Mouse (Mus musculus): ENCODE data around the gene Sbf2. TPM values are rescaled to one million over a fixed set of nuclear protein-coding genes. Genes with fewer than 3 reads are reported as not detected.

Gene Sbf2
- polyA plus RNA-seq, 1 experiment, result 37.0 TPM

- Histone ChIP-seq H3K27me3 (ENCODE audit: control insufficient read depth, insufficient read depth, low read length) (no peaks in the 10 kb centered on the region), H3K4me3 (ENCODE audit: control insufficient read depth, low read depth, low read length) (no peak overlapping the region), H3K4me1 (ENCODE audit: control insufficient read depth, insufficient read depth, low read length) (no peaks in the 10 kb centered on the region), H3K27ac (ENCODE audit: control insufficient read depth, insufficient read depth, low read depth, low read length) (no peak overlapping the region), H3K36me3 (ENCODE audit: control insufficient read depth, insufficient read depth, low read length) (no peaks in the 10 kb centered on the region)
- TF ChIP-seq CTCF (IDR thresholded peaks at IDR 0.05; ENCODE audit: control insufficient read depth, insufficient read depth, insufficient replicate concordance, low read depth, low read length), result no peak
- no peak for TF ChIP-seq POLR2A (IDR thresholded peaks at IDR 0.05; ENCODE audit: control insufficient read depth, low read depth, low read length)
These were observed 342.3 kb downstream of the Sbf2 start for GRCm38 (mm10) chr7:110272434-110272833.

- Histone ChIP-seq H3K27ac (ENCODE audit: control insufficient read depth, insufficient read depth, low read depth, low read length) (no peak overlapping the region), H3K36me3 (ENCODE audit: control insufficient read depth, insufficient read depth, low read length) (no peaks in the 10 kb centered on the region), H3K4me1 (ENCODE audit: control insufficient read depth, insufficient read depth, low read length) (no peaks in the 10 kb centered on the region), H3K27me3 (ENCODE audit: control insufficient read depth, insufficient read depth, low read length) (no peaks in the 10 kb centered on the region), H3K4me3 (ENCODE audit: control insufficient read depth, low read depth, low read length) (no peak overlapping the region)
- TF ChIP-seq POLR2A (IDR thresholded peaks at IDR 0.05; ENCODE audit: control insufficient read depth, low read depth, low read length), result no peak
- TF ChIP-seq CTCF (IDR thresholded peaks at IDR 0.05; ENCODE audit: control insufficient read depth, insufficient read depth, insufficient replicate concordance, low read depth, low read length), result no peak
These were observed 342.9 kb downstream of the Sbf2 start for GRCm38 (mm10) chr7:110271814-110272213.

GRCm38 (mm10) chr7:110270455-110270854, 344.3 kb downstream of the Sbf2 start:
- Histone ChIP-seq H3K4me1 (ENCODE audit: control insufficient read depth, insufficient read depth, low read length) (no peaks in the 10 kb centered on the region), H3K4me3 (ENCODE audit: control insufficient read depth, low read depth, low read length) (no peak overlapping the region), H3K27ac (ENCODE audit: control insufficient read depth, insufficient read depth, low read depth, low read length) (no peak overlapping the region), H3K36me3 (ENCODE audit: control insufficient read depth, insufficient read depth, low read length) (no peaks in the 10 kb centered on the region), H3K27me3 (ENCODE audit: control insufficient read depth, insufficient read depth, low read length) (no peaks in the 10 kb centered on the region)
- TF ChIP-seq CTCF (IDR thresholded peaks at IDR 0.05; ENCODE audit: control insufficient read depth, insufficient read depth, insufficient replicate concordance, low read depth, low read length) (no peak), POLR2A (IDR thresholded peaks at IDR 0.05; ENCODE audit: control insufficient read depth, low read depth, low read length) (no peak)

GRCm38 (mm10) chr7:110269777-110270176, 344.9 kb downstream of the Sbf2 start:
- Histone ChIP-seq H3K4me3 (ENCODE audit: control insufficient read depth, low read depth, low read length) (no peak overlapping the region), H3K27me3 (ENCODE audit: control insufficient read depth, insufficient read depth, low read length) (no peaks in the 10 kb centered on the region), H3K36me3 (ENCODE audit: control insufficient read depth, insufficient read depth, low read length) (no peaks in the 10 kb centered on the region), H3K4me1 (ENCODE audit: control insufficient read depth, insufficient read depth, low read length) (no peaks in the 10 kb centered on the region), H3K27ac (ENCODE audit: control insufficient read depth, insufficient read depth, low read depth, low read length) (no peak overlapping the region)
- TF ChIP-seq CTCF (IDR thresholded peaks at IDR 0.05; ENCODE audit: control insufficient read depth, insufficient read depth, insufficient replicate concordance, low read depth, low read length) (no peak), POLR2A (IDR thresholded peaks at IDR 0.05; ENCODE audit: control insufficient read depth, low read depth, low read length) (no peak)

- Histone ChIP-seq H3K4me1 (ENCODE audit: control insufficient read depth, insufficient read depth, low read length) (no peaks in the 10 kb centered on the region), H3K27me3 (ENCODE audit: control insufficient read depth, insufficient read depth, low read length) (no peaks in the 10 kb centered on the region), H3K27ac (ENCODE audit: control insufficient read depth, insufficient read depth, low read depth, low read length) (no peak overlapping the region), H3K36me3 (ENCODE audit: control insufficient read depth, insufficient read depth, low read length) (no peaks in the 10 kb centered on the region), H3K4me3 (ENCODE audit: control insufficient read depth, low read depth, low read length) (no peak overlapping the region)
- TF ChIP-seq POLR2A (IDR thresholded peaks at IDR 0.05; ENCODE audit: control insufficient read depth, low read depth, low read length), result no peak
- TF ChIP-seq CTCF (IDR thresholded peaks at IDR 0.05; ENCODE audit: control insufficient read depth, insufficient read depth, insufficient replicate concordance, low read depth, low read length), result no peak
These were observed 346.2 kb downstream of the Sbf2 start for GRCm38 (mm10) chr7:110268511-110268910.

GRCm38 (mm10) chr7:110267994-110268393, 346.7 kb downstream of the Sbf2 start:
- Histone ChIP-seq H3K4me1 (ENCODE audit: control insufficient read depth, insufficient read depth, low read length) (no peaks in the 10 kb centered on the region), H3K27ac (ENCODE audit: control insufficient read depth, insufficient read depth, low read depth, low read length) (no peak overlapping the region), H3K4me3 (ENCODE audit: control insufficient read depth, low read depth, low read length) (no peak overlapping the region), H3K36me3 (ENCODE audit: control insufficient read depth, insufficient read depth, low read length) (no peaks in the 10 kb centered on the region), H3K27me3 (ENCODE audit: control insufficient read depth, insufficient read depth, low read length) (no peaks in the 10 kb centered on the region)
- TF ChIP-seq CTCF (IDR thresholded peaks at IDR 0.05; ENCODE audit: control insufficient read depth, insufficient read depth, insufficient replicate concordance, low read depth, low read length), result no peak
- TF ChIP-seq POLR2A (IDR thresholded peaks at IDR 0.05; ENCODE audit: control insufficient read depth, low read depth, low read length), result no peak

- no peaks in the 10 kb centered on the region for H3K27me3 ChIP-seq (ENCODE audit: control insufficient read depth, insufficient read depth, low read length)
- TF ChIP-seq POLR2A (IDR thresholded peaks at IDR 0.05; ENCODE audit: control insufficient read depth, low read depth, low read length) (no peak), CTCF (IDR thresholded peaks at IDR 0.05; ENCODE audit: control insufficient read depth, insufficient read depth, insufficient replicate concordance, low read depth, low read length) (no peak)
- H3K27ac ChIP-seq (ENCODE audit: control insufficient read depth, insufficient read depth, low read depth, low read length), result no peak overlapping the region
- H3K36me3 ChIP-seq (ENCODE audit: control insufficient read depth, insufficient read depth, low read length), result no peaks in the 10 kb centered on the region
- no peak overlapping the region for H3K4me3 ChIP-seq (ENCODE audit: control insufficient read depth, low read depth, low read length)
- no peaks in the 10 kb centered on the region for H3K4me1 ChIP-seq (ENCODE audit: control insufficient read depth, insufficient read depth, low read length)
These were observed 347.7 kb downstream of the Sbf2 start for GRCm38 (mm10) chr7:110267014-110267413.

- H3K27me3 ChIP-seq (ENCODE audit: control insufficient read depth, insufficient read depth, low read length), result no peaks in the 10 kb centered on the region
- peak; percentile 89; the same call in 1 of the 2 replicates for TF ChIP-seq CTCF (IDR thresholded peaks at IDR 0.05; ENCODE audit: control insufficient read depth, insufficient read depth, insufficient replicate concordance, low read depth, low read length)
- no peak for TF ChIP-seq POLR2A (IDR thresholded peaks at IDR 0.05; ENCODE audit: control insufficient read depth, low read depth, low read length)
These were observed 348.9 kb downstream of the Sbf2 start for GRCm38 (mm10) chr7:110265796-110266195.

More at GRCm38 (mm10) chr7:110265796-110266195, 348.9 kb downstream of the Sbf2 start:
- no peak overlapping the region for H3K4me3 ChIP-seq (ENCODE audit: control insufficient read depth, low read depth, low read length)
- no peaks in the 10 kb centered on the region for H3K4me1 ChIP-seq (ENCODE audit: control insufficient read depth, insufficient read depth, low read length)
- H3K27ac ChIP-seq (ENCODE audit: control insufficient read depth, insufficient read depth, low read depth, low read length), result no peak overlapping the region
- no peaks in the 10 kb centered on the region for H3K36me3 ChIP-seq (ENCODE audit: control insufficient read depth, insufficient read depth, low read length)
